Mouse (Mus musculus) kidney, embryonic 14.5 days (tissue): Measurements from ENCODE around the gene Flvcr2. TPM values are rescaled to one million over a fixed set of nuclear protein-coding genes. Genes with fewer than 3 reads are reported as not detected.

Experiments used
- ATAC-seq: fragments of 200-750 bp; cut with Nextera tagmentation; 2 replicates; pipeline ENCODE4 v1.8.0; 2017; ENCODE audit warnings: moderate number of reproducible peaks, mild to moderate bottlenecking, moderate TSS enrichment, moderate library complexity; ENCODE audit not compliant: low FRiP score, low TSS enrichment
- H3K27ac ChIP-seq: fragments of 300-500 bp; sonication (generic); 2 replicates; pipeline ENCODE4 v1.5.1; 2014; ENCODE audit warnings: low read depth, mild to moderate bottlenecking, low read length, moderate library complexity, mixed read lengths
- H3K27me3 ChIP-seq: fragments of 300-500 bp; sonication (generic); 2 replicates; pipeline ENCODE4 v1.6.1; 2014; ENCODE audit warnings: mild to moderate bottlenecking, low read length; ENCODE audit not compliant: control insufficient read depth, insufficient read depth
- H3K36me3 ChIP-seq: fragments of 300-500 bp; sonication (generic); 2 replicates; pipeline ENCODE4 v1.6.1; 2014; ENCODE audit warnings: low read length, mixed read lengths; ENCODE audit not compliant: control insufficient read depth, insufficient read depth
- H3K4me1 ChIP-seq: fragments of 300-500 bp; sonication (generic); 2 replicates; pipeline ENCODE4 v1.6.1; 2014; ENCODE audit warnings: low read length, mixed read lengths; ENCODE audit not compliant: control insufficient read depth, insufficient read depth
- H3K4me2 ChIP-seq: fragments of 300-500 bp; sonication (generic); replicated peaks from 2 replicates; pipeline ENCODE4 v1.6.1; 2014; ENCODE audit warnings: low read depth, mild to moderate bottlenecking, low read length
- H3K4me3 ChIP-seq: fragments of 300-500 bp; sonication (generic); 2 replicates; pipeline ENCODE4 v1.5.1; 2014; ENCODE audit warnings: mild to moderate bottlenecking, low read length
- H3K9ac ChIP-seq: fragments of 300-500 bp; sonication (generic); 2 replicates; pipeline ENCODE4 v1.6.1; 2014; ENCODE audit warnings: low read depth, mild to moderate bottlenecking, low read length, moderate library complexity
- H3K9me3 ChIP-seq: fragments of 300-500 bp; sonication (generic); 2 replicates; pipeline ENCODE4 v1.6.1; 2016; ENCODE audit warnings: low read length; ENCODE audit not compliant: control insufficient read depth
- WGBS: fragments of 180-500 bp; shearing (Covaris S2); extraction: QIAGEN DNeasy Blood & Tissue Kit; methylation state at CpG from one replicate; pipeline ENCODE4 v1.1.7; 2014; 5-methylcytosine and 5-hydroxymethylcytosine counted together
- polyA plus RNA-seq: library from polyadenylated mRNA; unstranded; fragments of >200 nt; fragmentation: Nextera tagmentation; extraction: Ambion mirVana; gene quantifications from 2 replicates; pipeline ENCODE4 v1.2.1, GENCODE M21; 2014

Gene Flvcr2
- polyA plus RNA-seq, 1 experiment from 2014 or later: 2.2 TPM

GRCm38 (mm10) chr12:85753223-85753622, 6.9 kb downstream of the Flvcr2 start:
- Histone ChIP-seq H3K27ac (no peak overlapping the region), H3K27me3 (no peaks in the 10 kb centered on the region), H3K36me3 (no peaks in the 10 kb centered on the region), H3K4me3 (no peak overlapping the region), H3K4me2 (no peak overlapping the region), H3K4me1 (no peaks in the 10 kb centered on the region), H3K9ac (no peak overlapping the region), H3K9me3 (no peaks in the 10 kb centered on the region)
- WGBS: 35% methylated on average over 2 of the region's 2 CpGs
- no peak for ATAC-seq

GRCm38 (mm10) chr12:85754611-85755265, 8.4 kb downstream of the Flvcr2 start:
- 33% methylated on average over 5 of the region's 5 CpGs for WGBS
- Histone ChIP-seq H3K27ac (no peak overlapping the region), H3K4me2 (no peak overlapping the region), H3K9ac (no peak overlapping the region), H3K36me3 (no peaks in the 10 kb centered on the region), H3K4me1 (no peaks in the 10 kb centered on the region), H3K27me3 (no peaks in the 10 kb centered on the region), H3K4me3 (no peak overlapping the region), H3K9me3 (no peaks in the 10 kb centered on the region)
- ATAC-seq: no peak

GRCm38 (mm10) chr12:85756455-85756854, 10.1 kb downstream of the Flvcr2 start:
- Histone ChIP-seq H3K4me1 (no peaks in the 10 kb centered on the region), H3K36me3 (no peaks in the 10 kb centered on the region), H3K27me3 (no peaks in the 10 kb centered on the region), H3K4me2 (no peak overlapping the region), H3K27ac (no peak overlapping the region), H3K4me3 (no peak overlapping the region), H3K9me3 (no peaks in the 10 kb centered on the region), H3K9ac (no peak overlapping the region)
- 31% methylated on average over 3 of the region's 3 CpGs for WGBS
- ATAC-seq: peak; percentile 92

- no peak overlapping the region for H3K9ac ChIP-seq
- H3K4me3 ChIP-seq: no peak overlapping the region
- no peaks in the 10 kb centered on the region for H3K36me3 ChIP-seq
- H3K27me3 ChIP-seq: no peaks in the 10 kb centered on the region
- no peaks in the 10 kb centered on the region for H3K9me3 ChIP-seq
- no peak overlapping the region for H3K4me2 ChIP-seq
- no peak overlapping the region for H3K27ac ChIP-seq
- WGBS: 66% methylated on average over 3 of the region's 3 CpGs
- ATAC-seq: no peak
- H3K4me1 ChIP-seq: no peaks in the 10 kb centered on the region
Measured at GRCm38 (mm10) chr12:85757074-85757473, 10.7 kb downstream of the Flvcr2 start.

GRCm38 (mm10) chr12:85758741-85759140, 12.4 kb downstream of the Flvcr2 start:
- no peak overlapping the region for H3K4me2 ChIP-seq
- H3K27ac ChIP-seq: no peak overlapping the region
- H3K36me3 ChIP-seq: no peaks in the 10 kb centered on the region
- no peaks in the 10 kb centered on the region for H3K9me3 ChIP-seq
- H3K4me3 ChIP-seq: no peak overlapping the region
- H3K4me1 ChIP-seq: no peaks in the 10 kb centered on the region
- 66% methylated on average over 8 of the region's 8 CpGs for WGBS
- no peaks in the 10 kb centered on the region for H3K27me3 ChIP-seq
- H3K9ac ChIP-seq: no peak overlapping the region
- no peak for ATAC-seq

GRCm38 (mm10) chr12:85761471-85761870, 15.1 kb downstream of the Flvcr2 start:
- H3K4me2 ChIP-seq: no peak overlapping the region
- no peaks in the 10 kb centered on the region for H3K27me3 ChIP-seq
- H3K9ac ChIP-seq: no peak overlapping the region
- H3K9me3 ChIP-seq: no peaks in the 10 kb centered on the region
- H3K4me1 ChIP-seq: no peaks in the 10 kb centered on the region
- H3K27ac ChIP-seq: no peak overlapping the region
- 87% methylated on average over 4 of the region's 4 CpGs for WGBS
- no peak overlapping the region for H3K4me3 ChIP-seq
- no peaks in the 10 kb centered on the region for H3K36me3 ChIP-seq
- ATAC-seq: no peak

GRCm38 (mm10) chr12:85764686-85765085, 18.3 kb downstream of the Flvcr2 start:
- Histone ChIP-seq H3K27ac (no peak overlapping the region), H3K4me1 (no peaks in the 10 kb centered on the region), H3K4me2 (no peak overlapping the region), H3K27me3 (no peaks in the 10 kb centered on the region), H3K9ac (no peak overlapping the region), H3K36me3 (no peaks in the 10 kb centered on the region), H3K4me3 (no peak overlapping the region), H3K9me3 (no peaks in the 10 kb centered on the region)
- WGBS: 64% methylated on average over 1 of the region's 1 CpGs
- ATAC-seq: no peak

- H3K4me1 ChIP-seq: no peaks in the 10 kb centered on the region
- no peaks in the 10 kb centered on the region for H3K36me3 ChIP-seq
- no peak for ATAC-seq
- H3K27ac ChIP-seq: no peak overlapping the region
- no peak overlapping the region for H3K4me3 ChIP-seq
- no peaks in the 10 kb centered on the region for H3K9me3 ChIP-seq
- no peak overlapping the region for H3K4me2 ChIP-seq
- 83% methylated on average over 3 of the region's 3 CpGs for WGBS
- no peaks in the 10 kb centered on the region for H3K27me3 ChIP-seq
- H3K9ac ChIP-seq: no peak overlapping the region
Measured at GRCm38 (mm10) chr12:85766287-85766686, 19.9 kb downstream of the Flvcr2 start.

- no peaks in the 10 kb centered on the region for H3K36me3 ChIP-seq
- H3K4me3 ChIP-seq: no peak overlapping the region
- no peak overlapping the region for H3K9ac ChIP-seq
- H3K9me3 ChIP-seq: no peaks in the 10 kb centered on the region
- no peaks in the 10 kb centered on the region for H3K27me3 ChIP-seq
- no peak for ATAC-seq
- H3K4me2 ChIP-seq: no peak overlapping the region
- H3K4me1 ChIP-seq: no peaks in the 10 kb centered on the region
- WGBS: 51% methylated on average over 4 of the region's 4 CpGs
- H3K27ac ChIP-seq: no peak overlapping the region
Measured at GRCm38 (mm10) chr12:85767750-85768149, 21.4 kb downstream of the Flvcr2 start.
